Mouse (Mus musculus) 3T3-L1 (cell line): ENCODE measurements at regions not wholly inside any gene's neighbourhood (a gene's known extent, or its start where the extent isn't known, plus 50 kb on each side); places are given as distances from the start of the nearest gene placed in this dataset.
"Not testable (repeated sequence)": the region's sequence is repeated elsewhere in the genome, so short reads cannot be mapped to it uniquely, and the experiment has no call there.

Experiments used
- DNase-seq: peaks from one replicate; pipeline ENCODE4 v3.0.0-alpha.2; 2015; ENCODE audit warnings: low read depth, low spot score

GRCm38 (mm10) chr1:141716953-141717352, 1471.0 kb downstream of the Kcnt2 start:
- DNase-seq, result no peak

- no peak for DNase-seq
Observed at GRCm38 (mm10) chr1:141717510-141717909, 1471.6 kb downstream of the Kcnt2 start.

DNA sequence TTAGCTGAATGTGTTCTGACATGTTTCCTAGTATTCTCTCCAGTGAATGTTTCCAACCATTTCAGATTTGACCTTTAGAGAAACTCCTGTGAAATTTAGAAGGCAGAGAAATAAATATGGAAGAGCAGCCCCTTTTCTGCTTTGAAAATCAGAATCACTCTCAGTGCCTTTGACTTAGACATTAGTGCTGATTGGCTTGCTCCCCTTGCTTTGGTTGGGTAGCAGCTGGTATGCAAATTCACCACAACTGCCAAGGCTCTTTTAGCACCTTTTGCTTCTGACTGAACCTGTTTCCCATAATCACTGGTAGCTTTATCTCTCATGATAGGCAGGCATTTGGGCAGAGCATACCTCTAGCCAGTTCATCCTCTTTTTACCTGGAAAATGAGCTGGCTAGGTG, 1495.3 kb downstream of the Kcnt2 start:
- DNase-seq, result no peak

- no peak for DNase-seq
Observed at GRCm38 (mm10) chr1:141776059-141776458, 1530.1 kb downstream of the Kcnt2 start.

- no peak for DNase-seq
Observed at GRCm38 (mm10) chr1:141783367-141783766, 1537.4 kb downstream of the Kcnt2 start.

- no peak for DNase-seq
Observed at GRCm38 (mm10) chr1:141813315-141814158, 1567.6 kb downstream of the Kcnt2 start.

GRCm38 (mm10) chr1:141831444-141831843, 1585.5 kb downstream of the Kcnt2 start:
- DNase-seq, result no peak

DNA sequence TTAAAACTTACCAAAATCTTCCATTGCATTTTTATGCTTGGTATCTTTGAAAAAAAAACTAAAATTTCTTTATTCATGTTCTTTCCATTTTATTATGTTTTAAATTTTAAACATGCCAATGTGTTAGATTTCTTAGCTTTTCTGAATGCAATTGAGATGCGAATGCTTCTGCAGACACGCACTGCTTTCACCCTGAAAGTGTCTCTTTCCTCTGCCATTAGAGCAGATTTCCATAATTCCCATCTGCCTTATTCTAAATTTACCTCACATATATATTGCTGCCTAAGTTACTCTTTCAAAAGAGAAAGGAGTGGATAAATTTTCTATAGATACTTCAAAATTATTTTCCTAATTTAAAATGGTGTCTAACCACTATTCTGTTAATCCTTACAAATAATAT, 1596.6 kb downstream of the Kcnt2 start:
- no peak for DNase-seq

DNA sequence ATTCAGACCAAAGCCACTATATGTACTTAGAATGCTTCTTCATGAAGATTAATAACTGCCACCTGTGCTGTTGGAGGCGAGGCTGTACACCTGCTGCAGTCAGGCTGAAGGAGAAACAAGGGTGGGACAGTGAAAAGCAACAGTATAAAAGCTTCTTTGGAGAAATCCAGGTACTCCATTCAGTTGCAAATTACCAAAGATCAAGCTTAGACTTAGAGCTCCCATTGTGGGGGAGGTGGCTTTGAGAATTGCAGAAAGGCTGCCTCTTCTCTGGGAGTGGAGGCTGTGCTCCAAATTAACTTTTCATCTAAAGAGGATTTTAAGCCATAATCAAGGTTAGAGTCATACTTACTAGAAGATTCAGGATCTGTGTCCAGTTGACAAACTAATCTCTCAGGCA, 1607.9 kb downstream of the Kcnt2 start:
- DNase-seq, result not testable (repeated sequence)

DNA sequence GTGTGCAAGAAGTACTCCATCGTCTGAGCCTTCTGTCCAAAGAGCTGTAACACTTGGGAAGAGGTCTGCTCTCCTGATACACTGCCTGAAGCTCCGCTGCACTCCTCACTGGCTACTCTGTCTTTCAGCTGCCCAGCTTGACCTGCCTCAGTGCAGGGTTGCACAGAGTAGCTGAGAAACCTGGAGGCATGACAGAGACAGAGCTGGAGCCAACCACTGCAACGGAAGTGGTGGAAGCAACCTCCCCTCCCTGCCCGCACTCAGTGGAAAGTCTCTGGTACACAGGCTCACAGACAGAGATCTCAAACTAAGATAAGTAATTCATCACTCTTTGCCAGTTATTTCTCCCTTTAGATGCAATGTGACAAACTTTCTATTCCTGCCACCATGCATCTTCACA, 1638.4 kb downstream of the Kcnt2 start:
- no peak for DNase-seq

GRCm38 (mm10) chr1:141897924-141898455, 1652.0 kb downstream of the Kcnt2 start:
- no peak for DNase-seq

DNA sequence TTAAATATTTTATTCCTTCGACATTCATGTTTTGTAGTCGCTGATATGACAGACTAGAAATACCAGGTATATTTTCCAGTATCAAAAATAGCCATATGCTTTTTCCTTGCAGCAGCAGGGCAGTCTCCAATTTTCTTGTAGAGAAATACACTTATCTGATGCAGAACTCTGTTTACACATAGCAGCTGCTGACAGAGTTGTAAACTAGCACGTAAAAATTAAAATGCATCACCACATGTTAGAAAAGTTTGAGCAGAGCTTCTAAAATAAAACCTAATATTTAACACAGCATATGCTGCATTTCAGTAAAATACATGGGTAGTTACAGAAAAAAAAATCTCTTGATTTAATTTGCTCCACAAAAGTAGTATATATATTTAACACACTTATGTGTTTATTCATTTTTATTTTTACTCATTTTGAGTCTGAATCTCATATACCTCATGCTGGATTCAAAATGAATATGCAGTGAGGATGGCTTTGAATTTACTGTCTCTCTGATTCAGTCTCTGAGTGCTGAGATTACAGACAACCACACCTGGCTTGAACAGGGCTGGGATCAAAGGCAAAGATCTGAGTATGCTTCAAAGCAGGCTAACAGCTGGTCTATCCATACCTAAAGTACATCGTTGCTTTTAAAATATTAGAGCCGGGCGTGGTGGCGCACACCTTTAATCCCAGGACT, 1665.9 kb downstream of the Kcnt2 start:
- DNase-seq, result no peak

DNA sequence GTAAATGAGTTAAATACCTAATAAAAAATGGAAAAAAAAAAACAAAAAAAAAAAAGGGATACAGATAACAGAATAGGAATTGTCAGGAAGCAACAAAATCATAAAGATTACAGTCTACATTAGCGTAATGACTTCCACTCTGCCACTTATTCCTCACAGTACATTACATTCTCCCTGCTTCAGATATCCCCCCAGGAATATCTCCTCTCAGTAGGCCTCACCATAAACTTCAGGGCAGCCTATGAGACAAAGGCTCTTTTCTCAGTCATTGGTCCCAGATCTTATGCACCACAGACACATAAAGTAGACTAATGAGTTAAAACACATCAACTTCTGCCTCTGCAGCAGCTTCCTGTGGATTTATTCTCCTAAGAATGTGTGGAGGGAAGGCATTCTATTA, 1680.2 kb downstream of the Kcnt2 start:
- no peak for DNase-seq

- DNase-seq, result no peak
Observed at GRCm38 (mm10) chr1:141926804-141927203, 1680.8 kb downstream of the Kcnt2 start.

- no peak for DNase-seq
Observed at GRCm38 (mm10) chr1:141948055-141948454, 1692.4 kb upstream of the B3galt2 start.

GRCm38 (mm10) chr1:141954323-141954867, 1686.1 kb upstream of the B3galt2 start:
- DNase-seq, result no peak

GRCm38 (mm10) chr1:141961743-141962142, 1678.7 kb upstream of the B3galt2 start:
- DNase-seq, result peak; percentile 37

- DNase-seq, result no peak
Observed at GRCm38 (mm10) chr1:141968133-141968532, 1672.3 kb upstream of the B3galt2 start.

DNA sequence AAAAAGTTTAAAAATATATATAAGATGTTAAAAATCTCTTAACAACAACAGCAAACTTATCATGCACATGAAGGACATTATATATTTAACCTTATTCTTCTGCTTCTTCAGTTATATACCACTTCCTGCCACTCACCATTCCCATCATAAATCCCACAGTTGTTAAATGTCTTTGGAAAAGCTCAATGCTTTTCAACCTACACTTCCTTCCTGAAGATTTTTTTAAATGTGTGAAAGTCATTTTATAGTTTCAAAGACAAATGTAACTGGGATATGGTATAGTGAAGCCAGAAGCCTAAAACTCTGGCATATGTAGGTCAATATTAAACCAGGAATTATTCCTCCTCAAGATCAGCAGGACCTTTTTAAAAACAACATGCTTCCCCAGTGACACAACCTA, 1666.1 kb upstream of the B3galt2 start:
- no peak for DNase-seq

GRCm38 (mm10) chr1:141999769-142000168, 1640.7 kb upstream of the B3galt2 start:
- DNase-seq, result no peak

GRCm38 (mm10) chr1:142000335-142000734, 1640.1 kb upstream of the B3galt2 start:
- no peak for DNase-seq

GRCm38 (mm10) chr1:142006316-142006715, 1634.1 kb upstream of the B3galt2 start:
- DNase-seq, result no peak
